Mouse (Mus musculus) kidney, adult 18-20 months (tissue): ENCODE results near the gene Astn2.

Experiments
- DNase-seq: peaks from one replicate; pipeline ENCODE4 v3.0.0; 2021

Astn2 gene

GRCm38 (mm10) chr4:66158714-66159113 is 245.7 kb downstream of the Astn2 start:
- no peak for DNase-seq

DNA sequence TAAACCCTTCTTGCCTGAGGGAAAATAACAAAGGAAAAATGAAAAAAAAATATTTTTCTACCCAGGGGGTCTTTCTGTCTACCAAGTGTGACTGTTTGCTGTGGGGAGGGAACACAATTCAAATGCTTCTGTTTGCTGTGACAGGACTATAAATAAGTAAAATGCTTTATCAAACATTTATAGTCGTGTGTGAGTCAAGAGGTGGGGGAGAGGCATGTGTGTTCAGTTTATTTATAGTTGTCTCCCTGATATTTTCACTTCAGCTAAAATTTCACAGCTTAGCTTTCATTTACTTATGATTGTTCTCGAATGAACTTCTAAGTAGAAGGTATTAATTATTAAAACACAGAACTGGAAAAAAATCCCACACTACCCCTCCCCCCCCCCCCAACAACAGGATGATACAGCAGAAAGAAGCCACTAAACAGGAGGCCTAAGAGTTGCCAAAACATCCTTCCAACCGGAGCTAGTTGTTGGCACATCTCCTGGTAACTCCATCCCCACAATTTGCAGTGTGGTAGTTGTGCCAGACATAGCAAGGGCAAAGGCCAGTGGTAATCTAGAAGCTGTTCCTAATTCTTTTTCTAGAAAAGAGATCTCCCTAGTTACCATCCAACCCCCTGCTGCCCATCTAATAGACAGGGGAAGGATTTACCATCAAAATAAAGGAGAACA is 246.8 kb downstream of the Astn2 start:
- DNase-seq = no peak

DNA sequence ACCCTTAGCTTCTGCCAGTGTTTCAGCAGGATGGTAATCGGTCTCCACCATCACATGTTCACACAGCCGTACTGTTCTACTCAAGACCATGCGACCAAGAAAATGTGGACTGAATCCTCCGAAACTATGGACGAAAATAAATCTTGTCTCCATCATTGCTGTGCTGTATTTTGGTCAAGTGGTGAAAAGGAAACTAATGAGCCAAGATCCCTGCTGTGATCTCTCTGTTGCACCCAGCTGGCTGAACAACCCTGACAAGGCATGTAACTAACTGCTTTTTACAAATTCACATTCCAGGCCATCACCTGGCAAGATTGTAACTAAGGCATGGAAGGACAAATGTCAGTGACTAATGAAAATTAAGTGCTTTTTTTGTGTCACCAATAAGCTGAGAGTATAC is 257.9 kb downstream of the Astn2 start:
- DNase-seq = no peak

- DNase-seq = no peak
These were observed 278.2 kb downstream of the Astn2 start for GRCm38 (mm10) chr4:66126181-66126580.

DNA sequence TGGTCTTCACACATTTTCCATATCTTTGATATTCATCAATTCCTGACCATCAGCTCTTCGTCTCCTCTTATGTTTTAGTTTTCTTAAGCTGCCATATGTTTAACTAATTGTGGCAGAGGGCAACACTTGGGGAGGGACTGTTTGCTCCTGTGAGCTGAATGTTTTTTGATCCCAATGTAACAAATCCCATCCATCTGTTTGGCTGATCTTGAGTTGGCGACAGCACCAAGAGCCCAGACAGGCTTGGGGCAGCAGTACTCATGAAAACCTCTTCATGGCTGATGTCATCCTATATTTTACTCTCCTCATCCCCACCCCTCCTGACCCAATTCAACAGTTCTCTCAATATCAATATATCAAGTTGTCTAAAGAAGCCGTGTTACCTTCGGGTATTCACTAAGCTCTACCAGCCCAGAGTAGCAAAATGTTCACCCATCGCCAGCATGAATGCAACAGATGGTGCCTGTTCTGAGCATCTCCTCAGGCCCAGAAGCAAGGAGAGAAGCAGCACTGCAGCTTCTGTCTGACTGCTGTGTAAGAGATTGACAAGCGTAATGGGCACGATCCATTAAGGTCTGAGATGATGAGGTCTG is 281.5 kb downstream of the Astn2 start:
- no peak for DNase-seq

- DNase-seq = no peak
These were observed 290.2 kb downstream of the Astn2 start for GRCm38 (mm10) chr4:66114243-66114642.

DNA sequence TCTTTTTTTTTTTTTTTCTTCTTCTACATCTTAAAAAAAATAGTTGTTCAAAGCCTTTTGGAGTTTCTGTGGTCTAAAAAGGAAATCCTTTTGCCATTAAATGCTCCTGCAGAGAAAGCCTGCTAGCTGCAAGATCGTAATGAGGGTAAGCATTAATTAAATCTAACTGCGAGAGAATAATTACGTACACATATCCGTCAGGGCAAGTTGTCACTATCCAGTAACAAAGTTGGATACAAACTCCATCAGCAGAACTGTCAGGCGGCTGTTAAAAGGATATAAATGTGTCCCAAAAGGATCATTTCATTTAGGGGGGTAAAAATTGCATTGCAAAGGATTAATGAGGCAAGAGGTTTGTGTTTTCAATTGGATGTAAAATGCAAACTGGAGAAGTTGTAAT is 302.4 kb downstream of the Astn2 start:
- DNase-seq = no peak

DNA sequence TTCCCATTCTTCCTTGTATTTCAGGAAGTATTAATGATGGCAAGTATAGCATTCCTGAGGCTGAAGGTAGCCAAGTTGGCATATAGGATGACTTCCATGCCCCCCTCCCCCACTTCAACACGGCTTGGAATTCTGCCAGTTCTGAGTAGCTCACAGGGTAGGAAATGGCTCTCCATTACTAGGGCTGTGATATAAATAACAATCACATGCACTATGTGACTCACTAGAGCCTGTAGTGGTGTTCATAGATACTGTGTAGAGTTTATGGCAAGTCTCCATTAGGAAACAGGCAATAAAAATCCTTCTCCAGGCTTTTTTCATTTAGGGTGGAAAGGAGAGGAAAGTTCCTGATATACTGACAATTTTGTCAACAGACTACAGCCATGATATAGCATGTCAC is 306.8 kb downstream of the Astn2 start:
- DNase-seq = no peak

GRCm38 (mm10) chr4:66096104-66096503 is 308.3 kb downstream of the Astn2 start:
- no peak for DNase-seq

DNA sequence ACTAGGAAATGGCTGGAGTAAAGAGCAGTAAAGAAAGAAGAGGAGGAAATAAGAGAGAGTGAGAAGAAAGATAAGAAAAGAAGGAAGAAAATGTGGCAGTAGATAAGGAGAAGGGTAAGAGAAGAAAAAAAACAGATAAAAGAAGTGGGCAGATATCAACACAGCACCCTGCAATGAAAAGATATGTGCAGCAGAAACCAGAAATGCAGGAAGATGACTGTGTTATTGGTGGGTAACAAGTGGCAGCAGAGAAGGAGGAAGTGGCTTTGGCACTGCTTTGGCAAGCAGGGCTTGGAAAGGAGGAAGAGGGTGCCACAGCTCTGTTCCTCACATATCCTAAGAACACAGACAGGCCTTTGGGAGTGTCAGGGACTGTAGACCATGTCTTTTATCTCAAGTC is 347.2 kb downstream of the Astn2 start:
- DNase-seq = no peak

DNA sequence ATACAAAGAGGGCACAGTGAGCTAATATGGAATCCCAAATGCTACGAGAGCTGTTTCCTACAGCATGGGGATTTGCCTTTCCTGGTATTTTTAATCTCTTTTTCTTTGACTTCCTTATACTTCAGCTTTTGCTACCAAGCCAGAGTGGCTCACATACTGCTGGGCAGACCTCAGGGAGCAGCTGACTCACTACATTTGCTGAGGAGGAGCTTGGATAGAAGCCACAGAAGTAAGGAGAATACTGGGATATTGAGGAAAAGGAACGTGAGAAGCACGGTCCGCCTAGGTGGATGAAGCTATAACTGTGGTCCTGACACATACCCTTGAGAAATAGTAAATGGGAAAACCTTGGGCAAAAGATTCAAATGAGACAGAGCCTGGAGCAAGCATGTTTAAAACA is 348.7 kb downstream of the Astn2 start:
- DNase-seq = no peak

GRCm38 (mm10) chr4:66043014-66043672 is 361.3 kb downstream of the Astn2 start:
- DNase-seq = no peak

DNA sequence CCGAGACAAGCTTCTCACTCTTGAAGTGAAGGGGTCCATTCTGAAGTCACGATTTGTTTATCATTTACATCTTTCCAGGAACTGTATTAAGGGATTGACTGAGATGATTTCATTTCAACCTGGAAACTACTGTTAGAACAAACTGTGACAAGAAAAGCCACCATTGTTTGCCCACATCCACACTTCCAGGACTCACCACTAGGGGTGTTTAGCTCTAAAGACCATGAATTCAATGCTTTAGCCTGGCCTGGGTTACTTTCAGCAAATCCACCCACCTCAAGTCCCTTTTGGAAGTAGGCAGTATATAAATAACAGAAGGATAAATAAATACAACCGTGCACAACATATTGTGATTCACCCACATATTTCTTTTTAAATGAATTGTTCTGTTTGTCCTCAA is 370.6 kb downstream of the Astn2 start:
- no peak for DNase-seq

DNA sequence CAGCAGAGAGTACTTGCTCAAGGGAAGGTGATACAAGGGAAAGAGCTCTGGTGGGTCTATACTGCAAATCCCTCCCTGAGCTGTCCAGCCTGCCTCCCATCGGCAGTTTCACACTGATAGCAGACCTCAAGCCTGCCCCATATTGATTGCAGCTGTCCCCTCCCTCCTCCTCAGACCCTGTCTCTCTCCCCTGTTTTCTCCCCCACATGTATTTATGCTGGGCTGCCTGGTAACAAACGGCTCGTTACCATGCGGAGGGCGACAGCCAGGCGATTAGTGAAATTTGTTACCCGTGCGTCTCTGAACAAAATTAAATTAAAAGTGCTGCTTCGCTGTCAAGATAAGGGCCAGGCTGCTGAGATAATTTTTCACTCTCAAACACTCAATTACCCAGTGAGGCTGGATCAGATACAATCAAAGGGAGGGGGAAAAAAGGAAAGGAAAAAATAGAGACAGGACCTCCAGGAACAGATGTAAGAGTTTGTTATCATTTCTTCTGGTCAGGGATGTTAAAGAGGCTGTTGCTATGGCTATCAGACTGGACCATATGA is 373.0 kb downstream of the Astn2 start:
- no peak for DNase-seq

DNA sequence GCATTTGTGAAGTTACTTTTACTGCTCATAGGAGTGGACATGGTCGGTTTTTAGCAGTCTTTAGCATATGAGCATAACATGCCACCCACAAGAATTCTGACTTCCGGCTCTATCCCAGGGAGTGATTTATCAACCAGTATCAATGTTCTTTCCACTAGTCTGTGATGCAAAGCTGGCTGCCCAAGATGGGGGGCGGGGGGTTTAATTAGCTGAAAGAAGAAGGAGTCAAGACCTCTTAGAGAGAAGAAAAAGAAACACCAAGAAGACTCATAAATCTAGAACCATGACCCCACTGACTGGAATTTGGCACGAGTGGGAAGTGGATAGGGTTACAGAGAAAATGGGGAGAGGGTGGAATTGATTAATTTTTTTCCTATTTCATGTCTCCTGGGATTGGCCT is 374.5 kb downstream of the Astn2 start:
- DNase-seq = no peak

DNA sequence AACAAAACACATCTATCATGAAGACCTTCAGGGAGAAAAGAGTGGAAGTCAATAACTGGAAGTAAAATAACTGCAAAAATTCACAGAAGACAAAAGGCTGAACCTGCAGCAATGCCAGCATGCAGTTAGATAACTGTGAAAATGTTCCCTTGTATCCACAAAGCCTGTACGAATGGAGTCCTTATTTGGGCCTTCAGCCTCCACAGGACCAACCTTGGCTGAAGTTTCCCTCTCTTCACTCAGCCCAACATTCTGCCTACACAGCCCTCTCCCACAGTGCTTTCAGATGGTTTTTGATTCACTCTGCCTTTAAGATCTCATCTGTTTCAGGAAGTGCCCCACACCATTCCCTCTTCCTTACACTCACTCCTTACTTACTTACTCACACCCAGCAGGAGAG is 376.5 kb downstream of the Astn2 start:
- DNase-seq = no peak

GRCm38 (mm10) chr4:66025393-66026062 is 378.9 kb downstream of the Astn2 start:
- no peak for DNase-seq

GRCm38 (mm10) chr4:66002936-66003335 is 401.5 kb downstream of the Astn2 start:
- DNase-seq = no peak

- DNase-seq = no peak
These were observed 420.8 kb downstream of the Astn2 start for GRCm38 (mm10) chr4:65983643-65984042.

- no peak for DNase-seq
These were observed 421.5 kb downstream of the Astn2 start for GRCm38 (mm10) chr4:65982882-65983281.

DNA sequence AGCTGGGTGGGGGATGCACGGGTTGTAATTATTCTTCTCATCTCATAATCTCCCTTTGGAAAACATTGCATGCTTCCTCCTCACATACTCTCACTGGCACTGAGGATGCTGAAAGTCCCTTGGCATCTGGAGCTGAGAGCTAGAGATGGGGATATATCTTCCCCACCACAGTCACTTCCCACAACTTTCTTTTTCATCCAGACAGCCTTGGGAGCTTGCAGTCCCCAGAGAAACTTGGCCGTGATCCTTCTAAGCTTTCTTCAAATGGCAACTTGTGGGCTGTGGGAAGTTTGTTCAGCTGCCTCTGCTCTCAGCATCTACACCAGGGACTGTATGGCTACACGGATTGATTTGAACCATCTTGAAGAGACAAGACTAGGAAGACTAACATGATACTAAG is 428.2 kb downstream of the Astn2 start:
- DNase-seq = no peak

DNA sequence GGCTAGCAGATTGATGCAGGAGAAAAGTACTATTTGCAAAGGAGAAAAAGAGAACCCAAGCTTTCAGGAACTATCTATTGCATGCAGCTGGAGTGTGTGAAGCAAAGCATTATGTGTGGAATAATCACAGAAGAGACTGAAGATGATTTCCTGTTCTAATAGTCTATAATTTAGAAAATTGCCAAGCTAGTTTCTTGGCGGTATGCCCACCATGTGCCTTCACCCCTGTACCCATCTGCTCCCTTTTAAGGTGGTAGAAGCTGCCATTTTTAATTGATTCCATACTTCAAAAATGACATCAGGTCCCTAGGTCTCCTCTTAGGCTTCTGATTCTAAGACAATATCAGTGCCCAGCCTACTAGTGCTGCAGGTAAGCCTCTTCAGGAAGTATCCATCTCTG is 432.0 kb downstream of the Astn2 start:
- no peak for DNase-seq

- DNase-seq = no peak
These were observed 435.1 kb downstream of the Astn2 start for GRCm38 (mm10) chr4:65969318-65969717.

DNA sequence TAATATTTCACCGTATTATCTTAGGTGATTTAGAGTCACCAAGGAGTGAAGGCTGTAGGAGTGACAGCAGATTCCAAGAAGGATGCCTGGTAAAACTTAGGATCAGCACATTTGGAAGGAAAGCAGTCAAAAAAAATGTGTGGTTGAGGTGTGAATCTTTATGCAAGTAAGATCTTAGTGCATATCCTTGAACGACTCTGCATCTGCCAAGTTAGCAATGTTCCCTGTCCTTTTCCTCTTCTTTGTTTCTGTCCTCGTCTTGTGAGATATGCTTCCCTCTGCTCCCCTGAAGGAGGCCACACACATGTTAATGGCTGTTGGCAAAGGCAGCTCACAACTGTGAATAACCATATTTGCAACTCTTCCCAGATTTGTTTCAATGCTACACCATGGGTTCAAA is 439.8 kb downstream of the Astn2 start:
- no peak for DNase-seq
